Mouse (Mus musculus): ENCODE data around the gene Cxcl9. TPM values are rescaled to one million over a fixed set of nuclear protein-coding genes. Genes with fewer than 3 reads are reported as not detected.

Gene Cxcl9
- total and polyA plus RNA-seq, 2 experiments from 2014 or later = 0.07 TPM; not detected in 1

GRCm38 (mm10) chr5:92331122-92331521 is 3.2 kb upstream of the Cxcl9 start:
- Histone ChIP-seq H3K9ac (replicated peaks; ENCODE audit: low read depth, low read length) (no peak overlapping the region), H3K4me1 (ENCODE audit: control insufficient read depth, insufficient read depth) (no peaks in the 10 kb centered on the region), H3K4me2 (ENCODE audit: low read depth, low read length) (no peak overlapping the region), H3K4me3 (ENCODE audit: low read depth, low read length) (no peak overlapping the region), H3K27me3 (ENCODE audit: control insufficient read depth, insufficient read depth, low read length) (no peaks in the 10 kb centered on the region), H3K27ac (ENCODE audit: low read depth) (no peak overlapping the region), H3K9me3 (replicated peaks; ENCODE audit: control insufficient read depth, low read length) (no peaks in the 10 kb centered on the region), H3K36me3 (replicated peaks; ENCODE audit: control insufficient read depth, insufficient read depth, low read length) (no peaks in the 10 kb centered on the region)
- no peak for DNase-seq (ENCODE audit: low spot score)
- 83% methylated on average over 12 of the region's 12 CpGs for WGBS
- TF ChIP-seq CTCF (IDR thresholded peaks at IDR 0.05; ENCODE audit: low read depth) (no peak), EP300 (IDR thresholded peaks at IDR 0.05; ENCODE audit: low read depth) (no peak)
- no peak for ATAC-seq (ENCODE audit: insufficient read depth, low read depth)

DNA sequence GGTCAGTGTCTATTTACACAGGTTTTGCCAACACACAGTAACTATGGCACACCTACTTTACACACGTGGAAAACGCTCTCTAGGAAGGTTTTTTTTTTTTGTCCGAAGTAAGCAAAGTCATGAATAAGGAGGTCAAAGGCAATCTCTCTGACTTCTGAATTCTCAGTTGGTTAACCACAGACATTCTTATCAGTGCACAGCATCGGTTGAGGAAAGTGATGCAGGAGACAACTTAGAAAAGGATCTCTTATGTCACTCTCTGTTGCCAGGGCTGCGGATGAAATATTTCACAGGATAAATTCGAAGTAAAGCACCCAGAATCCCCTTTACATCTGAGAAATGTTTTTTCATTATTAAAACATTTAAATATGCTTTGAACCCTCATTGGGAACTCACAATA is 512 bp downstream of the Cxcl9 start:
- Histone ChIP-seq H3K4me3 (ENCODE audit: low read depth, low read length) (no peak overlapping the region), H3K9ac (replicated peaks; ENCODE audit: low read depth, low read length) (no peak overlapping the region), H3K36me3 (replicated peaks; ENCODE audit: control insufficient read depth, insufficient read depth, low read length) (no peaks in the 10 kb centered on the region), H3K27ac (ENCODE audit: low read depth) (no peak overlapping the region), H3K4me2 (ENCODE audit: low read depth, low read length) (no peak overlapping the region), H3K27me3 (ENCODE audit: control insufficient read depth, insufficient read depth, low read length) (no peaks in the 10 kb centered on the region), H3K9me3 (replicated peaks; ENCODE audit: control insufficient read depth, low read length) (no peaks in the 10 kb centered on the region), H3K4me1 (ENCODE audit: control insufficient read depth, insufficient read depth) (peaks cover 7% of the 10 kb centered on the region; the same call in 1 of the 2 replicates)
- no peak for TF ChIP-seq CTCF (IDR thresholded peaks at IDR 0.05; ENCODE audit: low read depth)
- no peak for TF ChIP-seq EP300 (IDR thresholded peaks at IDR 0.05; ENCODE audit: low read depth)
- WGBS = 67% methylated on average over 6 of the region's 6 CpGs
- DNase-seq (ENCODE audit: low spot score) (no peak), ATAC-seq (ENCODE audit: insufficient read depth, low read depth) (no peak)

DNA sequence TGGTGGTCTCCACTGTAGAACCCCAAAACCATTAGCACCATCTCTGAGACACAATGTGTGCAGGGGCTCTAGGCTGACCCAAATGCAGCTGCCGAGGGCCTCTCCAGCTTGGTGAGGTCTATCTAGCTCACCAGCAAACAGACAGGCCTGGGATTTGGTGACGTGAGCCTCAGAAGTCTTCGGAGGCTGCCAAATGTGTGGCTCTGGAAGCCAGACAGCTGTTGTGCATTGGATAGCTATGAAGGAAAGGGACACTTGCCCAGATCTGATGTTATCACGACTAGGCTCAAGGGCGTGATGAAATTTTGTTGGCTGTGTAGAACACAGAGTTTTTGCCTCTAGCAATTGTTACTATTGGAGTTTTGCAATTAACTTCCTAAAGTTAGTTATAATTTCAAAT is 4.6 kb downstream of the Cxcl9 start:
- Histone ChIP-seq H3K4me2 (ENCODE audit: low read depth, low read length) (no peak overlapping the region), H3K27me3 (ENCODE audit: control insufficient read depth, insufficient read depth, low read length) (no peaks in the 10 kb centered on the region), H3K9me3 (replicated peaks; ENCODE audit: control insufficient read depth, low read length) (no peaks in the 10 kb centered on the region), H3K4me3 (ENCODE audit: low read depth, low read length) (no peak overlapping the region), H3K36me3 (replicated peaks; ENCODE audit: control insufficient read depth, insufficient read depth, low read length) (no peaks in the 10 kb centered on the region), H3K9ac (replicated peaks; ENCODE audit: low read depth, low read length) (no peak overlapping the region), H3K27ac (ENCODE audit: low read depth) (no peak overlapping the region), H3K4me1 (ENCODE audit: control insufficient read depth, insufficient read depth) (peaks cover 7% of the 10 kb centered on the region; the same call in 1 of the 2 replicates)
- TF ChIP-seq EP300 (IDR thresholded peaks at IDR 0.05; ENCODE audit: low read depth) (no peak), CTCF (IDR thresholded peaks at IDR 0.05; ENCODE audit: low read depth) (no peak)
- peak; percentile 83 for DNase-seq (ENCODE audit: low spot score)
- 26% methylated on average over 5 of the region's 5 CpGs for WGBS
- peak; percentile 85 for ATAC-seq (ENCODE audit: insufficient read depth, low read depth)

- H3K27ac ChIP-seq (ENCODE audit: low read depth) = no peak overlapping the region
These were observed 5.3 kb downstream of the Cxcl9 start for GRCm38 (mm10) chr5:92322612-92323011.

GRCm38 (mm10) chr5:92321631-92322400 is 6.1 kb downstream of the Cxcl9 start:
- Histone ChIP-seq H3K27me3 (ENCODE audit: control insufficient read depth, insufficient read depth, low read length) (no peaks in the 10 kb centered on the region), H3K4me3 (ENCODE audit: low read depth, low read length) (no peak overlapping the region), H3K4me2 (ENCODE audit: low read depth, low read length) (no peak overlapping the region), H3K9me3 (replicated peaks; ENCODE audit: control insufficient read depth, low read length) (no peaks in the 10 kb centered on the region), H3K4me1 (ENCODE audit: control insufficient read depth, insufficient read depth) (peaks cover 7% of the 10 kb centered on the region; the same call in 1 of the 2 replicates), H3K36me3 (replicated peaks; ENCODE audit: control insufficient read depth, insufficient read depth, low read length) (no peaks in the 10 kb centered on the region), H3K9ac (replicated peaks; ENCODE audit: low read depth, low read length) (no peak overlapping the region), H3K27ac (ENCODE audit: low read depth) (no peak overlapping the region)
- DNase-seq (ENCODE audit: low spot score) = no peak
- ATAC-seq (ENCODE audit: insufficient read depth, low read depth) = no peak
- TF ChIP-seq EP300 (IDR thresholded peaks at IDR 0.05; ENCODE audit: low read depth) (no peak), CTCF (IDR thresholded peaks at IDR 0.05; ENCODE audit: low read depth) (no peak)
- 54% methylated on average over 8 of the region's 8 CpGs for WGBS

More at GRCm38 (mm10) chr5:92322612-92323011, 5.3 kb downstream of the Cxcl9 start:
- TF ChIP-seq EP300 (IDR thresholded peaks at IDR 0.05; ENCODE audit: low read depth) (no peak), CTCF (IDR thresholded peaks at IDR 0.05; ENCODE audit: low read depth) (no peak)
- no peak overlapping the region for H3K9ac ChIP-seq (replicated peaks; ENCODE audit: low read depth, low read length)
- no peaks in the 10 kb centered on the region for H3K36me3 ChIP-seq (replicated peaks; ENCODE audit: control insufficient read depth, insufficient read depth, low read length)
- peaks cover 7% of the 10 kb centered on the region; the same call in 1 of the 2 replicates for H3K4me1 ChIP-seq (ENCODE audit: control insufficient read depth, insufficient read depth)
- ATAC-seq (ENCODE audit: insufficient read depth, low read depth) (no peak), DNase-seq (ENCODE audit: low spot score) (no peak)
- no peaks in the 10 kb centered on the region for H3K9me3 ChIP-seq (replicated peaks; ENCODE audit: control insufficient read depth, low read length)
- no peaks in the 10 kb centered on the region for H3K27me3 ChIP-seq (ENCODE audit: control insufficient read depth, insufficient read depth, low read length)
- H3K4me3 ChIP-seq (ENCODE audit: low read depth, low read length) = no peak overlapping the region
- WGBS = 89% methylated on average over 4 of the region's 4 CpGs
- H3K4me2 ChIP-seq (ENCODE audit: low read depth, low read length) = no peak overlapping the region
